Mouse (Mus musculus) granulocyte monocyte progenitor cell, adult 5-6 weeks (primary cell): Measurements from ENCODE around the gene S100a7a. TPM values are rescaled to one million over a fixed set of nuclear protein-coding genes. Genes with fewer than 3 reads are reported as not detected.
A peak's percentile ranks its signal among the peaks of the same experiment; 100 is the strongest.

Experiments
- ATAC-seq: replicated peaks from 2 replicates; pipeline ENCODE4 v1.8.0; 2016; ENCODE audit warnings: mild to moderate bottlenecking, moderate TSS enrichment, inconsistent platforms; ENCODE audit not compliant: poor library complexity, severe bottlenecking
- total RNA-seq, 2 experiments: library from RNA; stranded (forward) in 1 of 2; stranded (reverse) in 1 of 2; fragments of 200-712, 200-1000 nt in 1 of 2; fragments of >200 nt in 1 of 2; fragmentation: Nextera tagmentation in 1 of 2; gene quantifications; 2 replicates each; pipeline ENCODE4 v1.2.3; 2014 to 2017

S100a7a gene
- total RNA-seq, 2 experiments from 2014 or later, result not detected

DNA sequence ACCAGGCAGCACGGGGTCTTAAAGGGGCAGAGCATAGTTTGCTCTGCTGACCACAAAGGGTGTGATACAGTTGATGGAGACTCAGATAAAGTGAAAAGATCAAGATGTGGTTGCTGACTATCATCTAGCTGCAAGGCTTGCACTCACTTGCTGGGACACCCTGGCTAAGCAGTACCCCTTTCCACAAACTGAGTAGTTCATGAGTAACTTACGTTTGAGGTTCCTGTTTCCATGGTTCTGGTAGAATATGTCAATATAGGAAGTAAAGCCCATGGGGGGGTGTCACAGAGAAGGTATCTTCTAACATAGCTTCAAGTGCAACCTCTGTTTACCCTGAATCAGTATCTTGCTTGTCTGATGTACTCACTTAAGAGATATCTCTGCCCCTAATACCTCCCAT is 39.7 kb downstream of the S100a7a start:
- ATAC-seq, result peak; percentile 84

DNA sequence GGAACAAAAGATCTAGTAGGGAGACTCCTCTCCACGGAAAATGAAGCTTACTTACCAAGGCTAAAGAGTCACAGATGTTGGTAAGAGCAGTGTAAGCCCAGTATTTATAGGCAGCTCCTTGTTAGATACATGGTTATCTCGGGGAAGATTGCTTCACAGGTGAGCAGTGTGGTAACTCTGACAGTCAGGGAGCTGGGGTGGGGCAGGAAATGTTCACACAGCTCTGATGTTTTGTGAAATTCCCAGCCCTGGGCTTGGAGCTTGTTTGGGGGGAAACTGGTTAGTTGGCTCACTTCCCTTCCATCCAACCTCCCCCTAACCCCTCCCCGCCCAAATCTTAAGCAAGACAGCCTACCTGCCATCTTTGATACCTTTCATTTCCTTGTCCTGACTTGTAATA is 41.8 kb downstream of the S100a7a start, which contains the start of gene S100a9:
Gene S100a9 (minus strand): TSS at position 109 of the 400 bp plus-strand sequence.
- peak; percentile 90 for ATAC-seq

DNA sequence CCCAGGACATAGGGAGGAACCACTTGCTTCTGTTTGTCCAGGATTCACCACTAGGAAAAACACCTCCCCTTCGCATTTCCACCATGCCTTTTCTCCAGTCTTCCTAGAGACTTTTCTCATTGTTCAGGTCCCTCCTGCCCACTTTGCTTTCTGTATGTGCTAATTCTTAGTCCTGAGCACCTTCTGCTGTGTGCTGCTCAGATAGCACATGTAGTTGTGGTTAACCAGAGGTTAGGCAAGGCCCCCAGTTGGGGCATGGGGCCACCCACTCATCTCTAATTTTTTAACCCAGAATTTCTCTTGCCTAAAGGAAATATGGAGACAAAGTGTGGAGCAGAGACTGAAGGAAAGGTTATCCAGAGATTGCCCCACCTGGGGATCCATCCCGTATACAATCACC is 48.4 kb downstream of the S100a7a start:
- peak; percentile 74 for ATAC-seq

Other genes starting within 250 kb of the S100a7a start
- gene Ints3, start 220.4 kb upstream of the S100a7a start, total RNA-seq (2014; fragmentation: Nextera tagmentation), result 29.3 and 47.1 TPM in 2 replicates
- gene Ints3, start 220.4 kb upstream of the S100a7a start, total RNA-seq (2017), result 18.4 and 25.9 TPM in 2 replicates
- 0.82 TPM in 1 of 2 replicates, not detected in the other for gene Npr1, start 188.2 kb upstream of the S100a7a start, total RNA-seq (2014; fragmentation: Nextera tagmentation)
- not detected in 2 replicates for gene Npr1, start 188.2 kb upstream of the S100a7a start, total RNA-seq (2017)
- gene Ilf2, start 177.9 kb upstream of the S100a7a start, total RNA-seq (2014; fragmentation: Nextera tagmentation), result 120 and 128 TPM in 2 replicates
- gene Ilf2, start 177.9 kb upstream of the S100a7a start, total RNA-seq (2017), result 176 and 204 TPM in 2 replicates
- 31.7 and 47.1 TPM in 2 replicates for gene Snapin, start 163.0 kb upstream of the S100a7a start, total RNA-seq (2014; fragmentation: Nextera tagmentation)
- gene Snapin, start 163.0 kb upstream of the S100a7a start, total RNA-seq (2017), result 35.5 and 44.1 TPM in 2 replicates
- 97.6 and 127 TPM in 2 replicates for gene Chtop, start 144.5 kb upstream of the S100a7a start, total RNA-seq (2014; fragmentation: Nextera tagmentation)
- 93.2 and 107 TPM in 2 replicates for gene Chtop, start 144.5 kb upstream of the S100a7a start, total RNA-seq (2017)
- 106 and 130 TPM in 2 replicates for gene S100a1, start 139.6 kb upstream of the S100a7a start, total RNA-seq (2014; fragmentation: Nextera tagmentation)
- 119 and 162 TPM in 2 replicates for gene S100a1, start 139.6 kb upstream of the S100a7a start, total RNA-seq (2017)
- gene S100a13, start 139.6 kb upstream of the S100a7a start, total RNA-seq (2014; fragmentation: Nextera tagmentation), result 60.2 and 62.1 TPM in 2 replicates
- 73.2 and 77.0 TPM in 2 replicates for gene S100a13, start 139.6 kb upstream of the S100a7a start, total RNA-seq (2017)
- not detected in 2 replicates for gene S100a14, start 127.2 kb upstream of the S100a7a start, total RNA-seq (2014; fragmentation: Nextera tagmentation)
- gene S100a14, start 127.2 kb upstream of the S100a7a start, total RNA-seq (2017), result not detected in 2 replicates
- not detected in 2 replicates for gene S100a16, start 116.8 kb upstream of the S100a7a start, total RNA-seq (2014; fragmentation: Nextera tagmentation)
- gene S100a16, start 116.8 kb upstream of the S100a7a start, total RNA-seq (2017), result not detected in 2 replicates
- gene S100a3, start 93.4 kb upstream of the S100a7a start, total RNA-seq (2014; fragmentation: Nextera tagmentation), result not detected in 2 replicates
- not detected in 2 replicates for gene S100a3, start 93.4 kb upstream of the S100a7a start, total RNA-seq (2017)
- not detected in 2 replicates for gene S100a2, start 63.8 kb upstream of the S100a7a start, total RNA-seq (2014; fragmentation: Nextera tagmentation)
- not detected in 2 replicates for gene S100a2, start 63.8 kb upstream of the S100a7a start, total RNA-seq (2017)
- gene Gm42674, start 52.1 kb upstream of the S100a7a start, total RNA-seq (2014; fragmentation: Nextera tagmentation), result not detected in 2 replicates
- not detected in 2 replicates for gene Gm42674, start 52.1 kb upstream of the S100a7a start, total RNA-seq (2017)
- gene S100a4, start 50.2 kb upstream of the S100a7a start, total RNA-seq (2014; fragmentation: Nextera tagmentation), result 20.4 and 46.6 TPM in 2 replicates
- 21.0 and 41.8 TPM in 2 replicates for gene S100a4, start 50.2 kb upstream of the S100a7a start, total RNA-seq (2017)
- not detected in 2 replicates for gene S100a5, start 45.5 kb upstream of the S100a7a start, total RNA-seq (2014; fragmentation: Nextera tagmentation)
- not detected in 2 replicates for gene S100a5, start 45.5 kb upstream of the S100a7a start, total RNA-seq (2017)
- 3.6 and 13.4 TPM in 2 replicates for gene S100a6, start 41.1 kb upstream of the S100a7a start, total RNA-seq (2014; fragmentation: Nextera tagmentation)
- 13.0 and 18.6 TPM in 2 replicates for gene S100a6, start 41.1 kb upstream of the S100a7a start, total RNA-seq (2017)
- 347 and 679 TPM in 2 replicates for gene S100a8, start 15.0 kb downstream of the S100a7a start, total RNA-seq (2014; fragmentation: Nextera tagmentation)
- 895 and 1,441 TPM in 2 replicates for gene S100a8, start 15.0 kb downstream of the S100a7a start, total RNA-seq (2017)
- 129 and 333 TPM in 2 replicates for gene S100a9, start 41.7 kb downstream of the S100a7a start, total RNA-seq (2014; fragmentation: Nextera tagmentation)
- gene S100a9, start 41.7 kb downstream of the S100a7a start, total RNA-seq (2017), result 894 and 951 TPM in 2 replicates
- not detected in 2 replicates for gene Pglyrp4, start 72.9 kb downstream of the S100a7a start, total RNA-seq (2014; fragmentation: Nextera tagmentation)
- not detected in 2 replicates for gene Pglyrp4, start 72.9 kb downstream of the S100a7a start, total RNA-seq (2017)
- gene Gm5849, start 123.9 kb downstream of the S100a7a start, total RNA-seq (2014; fragmentation: Nextera tagmentation), result not detected in 2 replicates
- gene Gm5849, start 123.9 kb downstream of the S100a7a start, total RNA-seq (2017), result not detected in 2 replicates